Mouse (Mus musculus) heart, embryonic 14.5 days (tissue): Measurements from ENCODE around the gene Dupd1. TPM values are rescaled to one million over a fixed set of nuclear protein-coding genes. Genes with fewer than 3 reads are reported as not detected.

Experiments
- ATAC-seq: fragments of 200-750 bp; cut with Nextera tagmentation; 2 replicates; pipeline ENCODE4 v1.8.0; 2017; ENCODE audit warnings: low read depth, moderate TSS enrichment; ENCODE audit not compliant: insufficient number of reproducible peaks, insufficient read depth, low FRiP score
- H3K27ac ChIP-seq, 2 experiments: fragments of 200-500 bp in 1 of 2; fragments of 300-500 bp in 1 of 2; sonication (generic) in 1 of 2; replicated peaks in 1 of 2; 2 replicates each; pipeline ENCODE4 v1.5.1; 2012 to 2014; ENCODE audit warnings: low read depth in 2 of 2, low read length in 2 of 2, control low read depth in 1 of 2, mild to moderate bottlenecking in 1 of 2, mixed read lengths in 1 of 2; ENCODE audit not compliant: control insufficient read depth in 1 of 2, insufficient read depth in 1 of 2
- H3K27me3 ChIP-seq: fragments of 300-500 bp; sonication (generic); 2 replicates; pipeline ENCODE4 v1.6.1; 2014; ENCODE audit warnings: mild to moderate bottlenecking, low read length, control low read depth; ENCODE audit not compliant: control insufficient read depth, insufficient read depth
- H3K36me3 ChIP-seq: fragments of 300-500 bp; sonication (generic); 2 replicates; pipeline ENCODE4 v1.6.1; 2014; ENCODE audit warnings: mild to moderate bottlenecking, control low read depth, low read length, mixed read lengths; ENCODE audit not compliant: control insufficient read depth, insufficient read depth
- H3K4me1 ChIP-seq, 2 experiments: fragments of 200-500 bp in 1 of 2; fragments of 300-500 bp in 1 of 2; sonication (generic) in 1 of 2; 2 replicates each; pipeline ENCODE4 v1.6.1; 2012 to 2014; ENCODE audit warnings: low read length in 2 of 2, control low read depth in 1 of 2, mixed read lengths in 1 of 2; ENCODE audit not compliant: control insufficient read depth in 2 of 2, insufficient read depth in 2 of 2
- H3K4me2 ChIP-seq: fragments of 300-500 bp; sonication (generic); 2 replicates; pipeline ENCODE4 v1.6.1; 2014; ENCODE audit warnings: mild to moderate bottlenecking, low read length
- H3K4me3 ChIP-seq, 2 experiments: fragments of 200-500 bp in 1 of 2; fragments of 300-500 bp in 1 of 2; sonication (generic) in 1 of 2; 2 replicates each; pipeline ENCODE4 v1.5.1; 2012 to 2014; ENCODE audit warnings: low read length in 2 of 2, mild to moderate bottlenecking in 2 of 2, control low read depth in 1 of 2, low read depth in 1 of 2, moderate library complexity in 1 of 2; ENCODE audit not compliant: control insufficient read depth in 1 of 2, insufficient read depth in 1 of 2
- H3K9ac ChIP-seq: fragments of 300-500 bp; sonication (generic); 2 replicates; pipeline ENCODE4 v1.6.1; 2014; ENCODE audit warnings: mild to moderate bottlenecking, low read length
- H3K9me3 ChIP-seq: fragments of 300-500 bp; sonication (generic); 2 replicates; pipeline ENCODE4 v1.6.1; 2016; ENCODE audit warnings: low read length, control low read depth; ENCODE audit not compliant: control insufficient read depth
- WGBS: fragments of 180-500 bp; shearing (Covaris S2); extraction: QIAGEN DNeasy Blood & Tissue Kit; methylation state at CpG from one replicate; pipeline ENCODE4 v1.1.7; 2014; 5-methylcytosine and 5-hydroxymethylcytosine counted together
- polyA plus RNA-seq: library from polyadenylated mRNA; unstranded; fragments of >200 nt; fragmentation: Nextera tagmentation; extraction: Ambion mirVana; gene quantifications from 2 replicates; pipeline ENCODE4 v1.2.1, GENCODE M21; 2014

Dupd1 gene
- polyA plus RNA-seq, 1 experiment from 2014 or later = 0.18 TPM

DNA sequence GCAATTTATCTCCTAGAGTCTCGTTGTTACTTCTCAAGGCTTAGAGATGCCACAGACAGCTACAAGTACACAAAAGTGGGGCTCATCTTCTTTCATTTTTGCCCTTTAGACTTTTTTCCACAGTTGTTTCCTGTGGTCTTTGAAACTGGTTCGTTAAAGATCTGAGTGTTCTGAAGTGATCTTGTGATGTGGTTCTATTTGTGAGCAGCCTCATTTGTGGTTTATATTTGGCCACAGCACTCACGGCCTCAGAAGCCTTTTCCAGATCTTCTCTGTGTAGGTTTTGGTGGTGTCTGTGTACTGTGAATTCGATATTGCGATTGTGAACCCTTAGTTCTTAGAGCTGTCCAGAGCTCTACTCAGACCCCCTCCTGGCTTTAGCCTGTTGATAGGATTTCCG is 77.8 kb downstream of the Dupd1 start:
- 80% methylated on average over 6 of the region's 6 CpGs for WGBS
- Histone ChIP-seq H3K4me1 (no peaks in the 10 kb centered on the region), H3K4me3 (no peak overlapping the region), H3K36me3 (peaks cover 64% of the 10 kb centered on the region), H3K4me2 (no peak overlapping the region), H3K9me3 (no peaks in the 10 kb centered on the region), H3K27ac (no peak overlapping the region), H3K9ac (no peak overlapping the region), H3K27me3 (no peaks in the 10 kb centered on the region)
- no peak for ATAC-seq

DNA sequence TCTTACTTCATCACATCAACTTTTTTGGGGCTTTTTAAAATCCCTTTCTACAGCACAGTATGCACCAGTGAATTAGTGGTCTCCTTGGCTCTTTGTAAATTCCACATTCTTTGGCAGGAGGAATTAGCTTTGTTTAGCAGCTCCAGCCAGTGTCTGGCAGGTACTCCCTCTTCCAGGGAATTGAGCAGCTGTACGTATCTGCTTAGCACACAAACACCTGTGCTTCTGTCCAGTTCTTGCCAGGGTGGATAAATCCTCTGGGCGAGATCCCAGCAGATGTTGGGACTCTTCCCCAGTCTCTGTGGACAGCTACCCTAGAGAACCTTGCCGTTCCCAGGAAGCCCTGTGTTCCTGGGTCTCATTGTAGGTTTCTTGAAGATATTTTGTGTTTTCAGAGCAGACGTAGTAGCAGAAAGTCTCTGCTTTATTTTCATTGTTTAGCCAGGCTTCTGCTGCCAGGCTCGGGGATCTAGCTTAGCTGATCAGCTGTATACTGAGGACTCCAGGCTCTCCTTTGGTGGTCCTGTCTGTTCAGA is 82.6 kb downstream of the Dupd1 start:
- Histone ChIP-seq H3K4me3 (no peak overlapping the region), H3K4me2 (no peak overlapping the region), H3K27me3 (no peaks in the 10 kb centered on the region), H3K4me1 (no peaks in the 10 kb centered on the region), H3K9me3 (no peaks in the 10 kb centered on the region), H3K36me3 (peaks cover 73% of the 10 kb centered on the region), H3K9ac (no peak overlapping the region), H3K27ac (no peak overlapping the region)
- ATAC-seq = no peak
- 85% methylated on average over 5 of the region's 5 CpGs for WGBS

Other genes starting within 250 kb of the Dupd1 start
- gene Kat6b, start 233.1 kb downstream of the Dupd1 start, polyA plus RNA-seq = 13.4 and 18.5 TPM in 2 replicates
- 8.5 and 11.5 TPM in 2 replicates for gene Samd8, start 36.0 kb upstream of the Dupd1 start, polyA plus RNA-seq
- not detected in 2 replicates for gene Dusp13, start 36.6 kb upstream of the Dupd1 start, polyA plus RNA-seq
- 533 and 556 TPM in 2 replicates for gene Vdac2, start 110.7 kb upstream of the Dupd1 start, polyA plus RNA-seq
- 41.0 and 47.1 TPM in 2 replicates for gene Comtd1, start 134.4 kb upstream of the Dupd1 start, polyA plus RNA-seq